Mouse (Mus musculus) kidney, embryonic 15.5 days (tissue): Measurements from ENCODE around the gene Pacs2. TPM values are rescaled to one million over a fixed set of nuclear protein-coding genes. Genes with fewer than 3 reads are reported as not detected.
A peak's percentile ranks its signal among the peaks of the same experiment; 100 is the strongest.

ENCODE experiments used
- ATAC-seq: fragments of 200-750 bp; cut with Nextera tagmentation; replicated peaks from 2 replicates; pipeline ENCODE4 v1.8.0; 2017; ENCODE audit warnings: moderate TSS enrichment; ENCODE audit not compliant: low FRiP score
- H3K27ac ChIP-seq: fragments of 300-500 bp; sonication (generic); 2 replicates; pipeline ENCODE4 v1.5.1; 2015; ENCODE audit warnings: mild to moderate bottlenecking, inconsistent platforms
- H3K27me3 ChIP-seq: fragments of 300-500 bp; sonication (generic); 2 replicates; pipeline ENCODE4 v1.6.1; 2015; ENCODE audit warnings: inconsistent platforms
- H3K36me3 ChIP-seq: fragments of 300-500 bp; sonication (generic); 2 replicates; pipeline ENCODE4 v1.6.1; 2015; ENCODE audit warnings: inconsistent platforms
- H3K4me1 ChIP-seq: fragments of 300-500 bp; sonication (generic); 2 replicates; pipeline ENCODE4 v1.6.1; 2015; ENCODE audit warnings: inconsistent platforms
- H3K4me2 ChIP-seq: fragments of 300-500 bp; sonication (generic); 2 replicates; pipeline ENCODE4 v1.6.1; 2015; ENCODE audit warnings: moderate library complexity, mild to moderate bottlenecking, inconsistent platforms
- H3K4me3 ChIP-seq: fragments of 300-500 bp; sonication (generic); replicated peaks from 2 replicates; pipeline ENCODE4 v1.5.1; 2015; ENCODE audit warnings: mild to moderate bottlenecking, inconsistent platforms
- H3K9ac ChIP-seq: fragments of 300-500 bp; sonication (generic); 2 replicates; pipeline ENCODE4 v1.6.1; 2015; ENCODE audit warnings: mild to moderate bottlenecking, inconsistent platforms
- H3K9me3 ChIP-seq: fragments of 300-500 bp; sonication (generic); replicated peaks from 2 replicates; pipeline ENCODE4 v1.6.1; 2016; ENCODE audit warnings: inconsistent platforms
- WGBS: fragments of 180-500 bp; shearing (Covaris S2); methylation state at CpG from one replicate; pipeline ENCODE4 v1.1.7; 2015; ENCODE audit warnings: mixed read lengths; 5-methylcytosine and 5-hydroxymethylcytosine counted together
- polyA plus RNA-seq: library from polyadenylated mRNA; unstranded; fragments of >200 nt; fragmentation: Nextera tagmentation; extraction: Ambion mirVana; gene quantifications from 2 replicates; pipeline ENCODE4 v1.2.1, GENCODE M21; 2015

Gene Pacs2
- polyA plus RNA-seq, 1 experiment from 2014 or later: 14.3 TPM

DNA sequence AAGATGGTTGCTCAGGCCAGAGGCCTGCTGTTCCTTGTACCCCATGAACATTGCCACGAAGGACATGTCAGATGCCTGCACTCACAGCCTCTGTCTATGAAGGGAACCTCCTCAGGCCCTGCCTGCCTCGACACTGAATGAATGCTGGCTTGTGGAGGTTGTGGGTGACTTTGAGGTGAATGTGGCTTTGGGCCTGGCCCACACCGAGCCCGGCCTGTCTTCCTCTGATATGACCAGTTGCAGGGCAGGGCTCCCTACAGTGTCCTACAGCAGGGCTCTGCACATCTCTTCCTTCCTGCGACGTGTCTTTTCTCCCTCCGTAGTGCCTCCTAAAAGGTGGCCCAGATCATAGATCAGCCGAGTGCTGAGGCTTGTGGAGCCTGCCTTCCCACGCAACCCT is 16.7 kb downstream of the Pacs2 start:
- WGBS: 85% methylated on average over 9 of the region's 9 CpGs
- ATAC-seq: no peak
- H3K36me3 ChIP-seq: peaks cover under 1% of the 10 kb centered on the region; the same call in 1 of the 2 replicates

DNA sequence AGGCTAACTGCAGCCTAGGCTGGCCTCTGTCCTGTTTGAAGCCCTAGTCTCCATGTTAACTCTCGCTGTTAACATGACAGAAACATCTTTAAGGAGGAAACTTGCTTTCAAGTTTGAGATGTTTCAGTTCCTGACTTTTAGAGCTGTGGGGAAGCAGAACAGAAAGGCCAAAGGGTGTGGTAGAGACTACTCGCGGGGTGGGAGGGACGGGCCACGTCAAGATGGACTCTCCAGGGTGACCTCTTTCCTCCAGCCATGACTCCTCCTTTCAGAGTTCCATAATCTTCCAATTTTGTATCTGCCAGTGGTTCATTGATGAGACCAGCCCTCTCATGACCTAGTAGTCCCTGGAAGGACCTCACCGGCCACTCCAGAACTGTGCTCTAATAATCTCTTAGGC is 17.1 kb downstream of the Pacs2 start:
- no peak overlapping the region for H3K4me2 ChIP-seq
- no peaks in the 10 kb centered on the region for H3K27me3 ChIP-seq
- peaks cover 59% of the 10 kb centered on the region for H3K4me1 ChIP-seq
- no peak overlapping the region for H3K27ac ChIP-seq
- ATAC-seq: no peak
- no peak overlapping the region for H3K9ac ChIP-seq
- no peaks in the 10 kb centered on the region for H3K36me3 ChIP-seq
- 90% methylated on average over 6 of the region's 6 CpGs for WGBS
- H3K4me3 ChIP-seq: no peak overlapping the region
- H3K9me3 ChIP-seq: no peaks in the 10 kb centered on the region

More for the DNA sequence above, 16.7 kb downstream of the Pacs2 start:
- Histone ChIP-seq H3K9ac (no peak overlapping the region), H3K4me2 (no peak overlapping the region), H3K9me3 (no peaks in the 10 kb centered on the region), H3K4me1 (peaks cover 59% of the 10 kb centered on the region), H3K4me3 (no peak overlapping the region), H3K27me3 (no peaks in the 10 kb centered on the region), H3K27ac (no peak overlapping the region)

DNA sequence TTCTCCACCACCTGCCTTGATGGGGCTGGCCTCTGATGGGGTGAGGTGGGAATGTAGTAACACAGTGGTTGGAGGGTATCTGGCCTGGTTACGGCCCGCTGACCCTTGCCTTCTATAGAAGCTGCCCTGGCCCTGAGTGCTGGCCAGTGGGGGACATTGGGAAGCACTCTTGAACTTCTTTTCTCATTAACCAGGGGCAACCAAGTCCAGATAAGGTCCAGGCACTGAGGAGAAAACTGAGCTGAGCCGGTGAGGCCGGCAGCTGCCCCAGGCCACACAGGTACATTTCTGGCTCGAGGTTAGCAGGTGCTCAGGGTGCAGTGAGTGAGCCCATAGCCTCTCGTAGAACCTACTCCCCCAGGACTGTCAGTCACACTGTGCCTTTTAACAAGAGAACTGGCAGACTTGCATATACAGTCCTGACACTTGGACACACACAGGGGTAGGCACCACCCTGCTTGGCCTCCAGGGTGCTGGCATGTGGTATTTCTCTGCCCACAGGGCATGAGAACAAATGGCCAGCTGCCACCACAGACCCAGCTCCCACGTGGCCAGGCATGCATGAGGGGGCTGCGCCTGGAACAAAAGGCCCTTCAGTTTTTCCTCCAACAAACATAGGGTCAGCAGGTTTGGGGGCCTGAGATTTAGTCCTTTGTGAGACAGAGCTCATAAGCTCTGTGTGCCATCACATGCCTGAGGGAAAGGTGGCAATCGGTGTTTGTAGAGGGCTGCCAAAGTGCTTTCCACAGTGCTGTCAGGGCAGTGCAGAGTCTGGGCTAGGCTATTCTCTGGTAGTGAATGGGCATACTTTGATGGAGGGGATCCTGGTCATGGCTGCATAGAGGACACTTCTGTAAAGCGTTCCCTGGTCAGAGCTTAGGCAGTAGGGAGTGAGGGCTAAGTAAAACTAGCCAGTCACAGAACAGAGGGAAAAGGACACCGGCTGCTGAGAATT is 18.3 kb downstream of the Pacs2 start:
- WGBS: 54% methylated on average over 11 of the region's 11 CpGs
- H3K4me1 ChIP-seq: peaks cover 59% of the 10 kb centered on the region
- no peaks in the 10 kb centered on the region for H3K9me3 ChIP-seq
- H3K27me3 ChIP-seq: no peaks in the 10 kb centered on the region
- 0 out of 2 replicates have a peak overlapping the region, but pooled peaks have one; percentile 15 for H3K9ac ChIP-seq
- peak; percentile 69 for ATAC-seq
- H3K27ac ChIP-seq: peak overlapping the region; percentile 78
- H3K4me2 ChIP-seq: no peak overlapping the region
- no peaks in the 10 kb centered on the region for H3K36me3 ChIP-seq
- no peak overlapping the region for H3K4me3 ChIP-seq

DNA sequence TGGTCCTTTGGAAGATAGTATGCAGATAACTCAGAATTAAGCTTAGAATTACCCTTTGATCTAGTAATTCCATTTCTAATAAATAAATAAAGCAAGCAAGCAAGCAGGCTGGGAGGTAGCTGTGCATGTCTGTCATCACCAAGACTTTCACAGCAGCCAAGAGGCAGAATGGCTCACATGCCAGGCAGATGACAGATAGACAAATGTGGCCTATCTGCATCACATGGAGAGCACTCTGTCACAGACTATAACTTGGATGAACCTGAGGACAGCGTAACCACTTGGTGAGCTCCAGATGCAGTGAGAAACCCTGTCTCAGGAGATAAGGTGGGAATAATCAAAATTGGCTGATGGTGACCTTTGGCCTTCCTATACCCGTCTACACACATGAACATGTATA is 20.8 kb downstream of the Pacs2 start:
- peaks cover 40% of the 10 kb centered on the region for H3K4me1 ChIP-seq
- H3K4me2 ChIP-seq: no peak overlapping the region

DNA sequence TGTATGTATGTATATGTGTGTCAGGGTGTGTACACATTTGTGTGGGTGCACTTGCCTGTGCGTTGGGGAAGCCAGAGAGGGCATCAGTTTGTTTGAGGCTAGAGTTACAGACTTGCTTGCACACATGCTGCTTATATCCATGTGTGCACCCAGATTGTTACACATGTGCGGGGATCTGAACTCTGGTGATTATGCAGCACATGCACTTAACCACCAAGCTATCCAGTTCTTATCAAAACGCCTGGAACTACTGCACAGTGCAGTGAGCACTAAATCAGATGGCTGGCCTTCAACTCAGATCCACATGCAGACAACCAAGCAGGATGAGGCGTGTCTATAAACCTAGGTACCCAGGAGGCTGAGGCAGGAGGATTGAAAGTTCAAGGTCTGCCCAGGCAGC is 22.7 kb downstream of the Pacs2 start:
- no peak for ATAC-seq
- H3K4me2 ChIP-seq: no peak overlapping the region
- H3K27ac ChIP-seq: no peak overlapping the region
- no peaks in the 10 kb centered on the region for H3K27me3 ChIP-seq
- H3K9ac ChIP-seq: no peak overlapping the region
- 82% methylated on average over 4 of the region's 4 CpGs for WGBS
- H3K4me1 ChIP-seq: peaks cover 23% of the 10 kb centered on the region
- no peak overlapping the region for H3K4me3 ChIP-seq
- no peaks in the 10 kb centered on the region for H3K36me3 ChIP-seq
- no peaks in the 10 kb centered on the region for H3K9me3 ChIP-seq

More for the DNA sequence above, 20.8 kb downstream of the Pacs2 start:
- H3K4me3 ChIP-seq: no peak overlapping the region
- 79% methylated on average over 2 of the region's 2 CpGs for WGBS
- no peak overlapping the region for H3K9ac ChIP-seq
- H3K36me3 ChIP-seq: no peaks in the 10 kb centered on the region
- H3K27ac ChIP-seq: no peak overlapping the region
- H3K9me3 ChIP-seq: no peaks in the 10 kb centered on the region
- ATAC-seq: no peak
- H3K27me3 ChIP-seq: no peaks in the 10 kb centered on the region

DNA sequence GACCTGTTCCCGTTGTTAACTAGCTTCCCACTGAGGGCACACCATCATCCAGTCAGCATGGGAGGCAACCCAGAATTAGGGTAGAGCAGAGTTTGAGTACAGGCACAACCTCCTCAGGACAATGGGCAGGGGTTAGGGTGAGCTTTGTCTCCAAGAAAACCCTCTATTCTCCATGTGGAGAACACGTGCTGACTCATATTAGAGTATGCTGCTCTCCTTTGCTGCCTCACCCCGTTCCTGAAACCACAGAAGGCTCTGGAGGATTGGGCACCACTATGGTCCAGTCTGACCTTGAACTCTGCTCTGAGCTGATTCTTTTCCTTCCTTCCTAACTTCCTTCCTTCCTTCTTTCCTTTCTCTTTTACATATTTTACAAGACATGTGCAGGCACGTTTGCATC is 24.1 kb downstream of the Pacs2 start:
- Histone ChIP-seq H3K27me3 (no peaks in the 10 kb centered on the region), H3K9ac (no peak overlapping the region), H3K9me3 (no peaks in the 10 kb centered on the region), H3K4me1 (peaks cover 8% of the 10 kb centered on the region), H3K4me3 (no peak overlapping the region), H3K4me2 (no peak overlapping the region), H3K27ac (no peak overlapping the region), H3K36me3 (no peaks in the 10 kb centered on the region)
- WGBS: 87% methylated on average over 4 of the region's 4 CpGs
- ATAC-seq: no peak

DNA sequence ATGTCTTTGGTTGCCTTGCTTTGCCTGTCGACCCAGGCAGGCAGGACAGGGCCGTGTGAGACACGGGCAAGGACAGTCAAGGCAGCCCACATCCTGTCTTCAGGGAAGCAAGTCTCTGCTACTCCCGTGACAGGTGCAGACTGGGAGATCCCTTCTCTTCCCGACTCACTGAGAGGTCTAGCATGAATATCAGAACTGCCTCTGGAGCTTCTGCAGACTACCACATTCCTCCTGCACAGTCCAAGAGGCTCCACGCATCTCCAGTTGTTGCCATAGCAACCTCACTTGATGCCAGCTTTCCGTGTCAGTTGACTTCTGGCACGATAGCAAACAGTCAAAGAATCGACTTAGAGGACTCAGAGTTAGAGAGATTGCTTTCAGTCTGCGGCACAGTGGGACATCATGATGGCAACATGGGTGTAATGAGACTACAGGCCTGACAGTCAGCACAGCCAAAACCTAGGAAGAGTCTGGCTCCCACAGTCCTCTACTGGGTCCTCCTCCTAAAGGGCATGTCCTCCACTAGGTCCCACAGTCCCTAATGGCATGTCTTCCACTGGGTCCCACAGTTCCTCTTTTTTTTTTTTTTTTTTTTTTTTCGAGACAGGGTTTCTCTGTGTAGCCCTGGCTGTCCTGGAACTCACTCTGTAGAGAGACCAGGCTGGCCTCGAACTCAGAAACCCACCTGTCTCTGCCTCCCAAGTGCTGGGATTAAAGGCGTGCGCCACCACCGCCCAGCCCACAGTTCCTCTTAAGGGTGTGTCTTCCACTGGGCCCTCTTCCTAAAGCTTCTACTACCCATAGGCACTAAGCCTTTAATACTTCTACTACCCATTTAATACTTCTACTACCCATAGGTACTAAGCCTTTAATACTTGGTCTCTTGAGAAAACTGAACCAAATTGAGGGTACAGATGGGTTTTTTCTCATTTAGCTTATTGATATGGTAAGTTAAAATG is 27.5 kb downstream of the Pacs2 start:
- H3K4me3 ChIP-seq: no peak overlapping the region
- H3K27me3 ChIP-seq: no peaks in the 10 kb centered on the region
- H3K27ac ChIP-seq: no peak overlapping the region
- no peak overlapping the region for H3K4me2 ChIP-seq
- no peaks in the 10 kb centered on the region for H3K9me3 ChIP-seq
- H3K9ac ChIP-seq: no peak overlapping the region
- no peaks in the 10 kb centered on the region for H3K4me1 ChIP-seq
- ATAC-seq: no peak
- H3K36me3 ChIP-seq: peaks cover 13% of the 10 kb centered on the region
- WGBS: 72% methylated on average over 15 of the region's 15 CpGs

DNA sequence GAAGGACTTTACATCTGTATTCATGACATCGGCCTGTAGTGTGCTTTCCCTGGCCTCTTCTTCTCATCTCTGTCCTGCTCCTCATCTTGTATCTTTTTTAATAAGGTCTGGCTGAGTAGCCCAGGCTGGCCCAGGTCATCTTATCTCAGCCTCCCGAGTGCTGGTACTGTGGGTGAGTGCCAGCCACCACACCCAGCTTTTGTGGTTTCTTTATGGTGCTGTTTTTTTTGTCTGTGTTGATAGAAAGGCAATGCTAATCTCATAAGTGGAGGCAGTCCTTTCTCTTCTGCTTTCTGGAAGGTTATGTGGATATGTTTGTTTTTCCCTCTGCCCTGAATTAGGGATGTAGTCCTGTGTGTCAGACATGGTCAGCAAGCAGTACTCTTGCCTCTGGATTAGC is 28.2 kb downstream of the Pacs2 start:
- Histone ChIP-seq H3K4me3 (no peak overlapping the region), H3K27me3 (no peaks in the 10 kb centered on the region), H3K4me2 (no peak overlapping the region), H3K9ac (no peak overlapping the region), H3K9me3 (no peaks in the 10 kb centered on the region), H3K4me1 (no peaks in the 10 kb centered on the region), H3K36me3 (peaks cover 13% of the 10 kb centered on the region), H3K27ac (no peak overlapping the region)
- ATAC-seq: no peak
- 89% methylated on average over 2 of the region's 2 CpGs for WGBS

DNA sequence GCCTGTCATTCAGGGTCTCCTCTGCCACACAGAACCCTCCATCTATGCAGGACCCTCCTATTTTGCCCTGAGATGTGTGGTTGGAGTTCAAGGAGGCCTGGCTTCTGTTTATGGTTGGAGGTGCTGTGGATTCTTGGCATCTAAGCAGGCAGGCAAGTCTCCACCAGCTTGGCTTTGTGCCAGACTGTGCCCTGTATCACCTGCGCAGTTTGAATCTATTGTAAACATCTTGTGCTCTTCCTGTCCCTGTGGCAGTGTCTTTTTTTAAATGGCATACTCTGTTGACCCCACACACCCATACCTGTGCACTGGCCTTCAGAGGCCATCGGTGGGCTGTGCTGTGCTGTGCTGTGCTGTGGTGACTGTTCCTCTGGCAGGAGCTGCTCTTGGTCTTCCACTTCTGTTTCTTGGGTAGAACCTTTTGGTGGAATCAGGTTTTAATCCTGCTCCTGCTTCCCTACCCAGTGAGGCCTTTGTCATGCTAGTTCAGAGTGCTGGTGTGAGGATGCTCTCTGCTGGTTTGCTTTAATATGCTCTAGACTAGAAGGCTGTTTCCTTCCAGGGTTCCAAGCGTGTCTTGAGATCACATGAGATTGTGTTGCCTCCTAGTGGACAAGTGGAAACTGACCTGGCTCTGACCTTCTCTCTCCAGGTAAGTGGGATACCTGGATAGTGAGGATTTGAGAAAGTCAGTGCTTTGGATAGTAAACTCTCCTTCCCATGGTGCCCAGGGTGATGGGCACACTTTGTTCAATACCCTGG is 30.8 kb downstream of the Pacs2 start:
- 79% methylated on average over 3 of the region's 3 CpGs for WGBS

DNA sequence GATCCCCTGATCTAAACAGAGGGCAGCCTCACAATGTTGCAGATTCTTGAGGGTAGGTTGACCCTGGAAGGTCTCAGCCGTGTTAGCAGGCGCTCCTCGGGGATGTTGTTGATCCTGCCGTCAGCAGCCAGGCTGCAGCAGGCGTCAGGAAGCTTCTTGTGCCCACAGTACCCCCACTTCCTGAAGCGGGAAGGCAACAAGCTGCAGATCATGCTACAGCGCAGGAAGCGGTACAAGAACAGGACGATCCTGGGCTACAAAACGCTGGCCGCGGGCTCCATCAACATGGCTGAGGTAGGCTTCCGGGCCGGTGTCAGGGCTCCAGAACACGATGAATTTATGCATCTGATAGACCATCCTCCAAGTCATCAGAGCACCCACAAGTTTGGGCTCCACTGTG is 32.6 kb downstream of the Pacs2 start:
- Histone ChIP-seq H3K9me3 (no peaks in the 10 kb centered on the region), H3K4me1 (peaks cover 9% of the 10 kb centered on the region), H3K36me3 (peaks cover 48% of the 10 kb centered on the region), H3K4me2 (no peak overlapping the region), H3K27me3 (no peaks in the 10 kb centered on the region), H3K9ac (no peak overlapping the region), H3K4me3 (no peak overlapping the region), H3K27ac (no peak overlapping the region)
- no peak for ATAC-seq
- WGBS: 89% methylated on average over 15 of the region's 15 CpGs

More for the DNA sequence above, 30.8 kb downstream of the Pacs2 start:
- ATAC-seq: no peak
- no peak overlapping the region for H3K4me2 ChIP-seq
- H3K27me3 ChIP-seq: no peaks in the 10 kb centered on the region
- H3K9ac ChIP-seq: no peak overlapping the region
- no peak overlapping the region for H3K4me3 ChIP-seq
- H3K36me3 ChIP-seq: peaks cover 32% of the 10 kb centered on the region
- H3K9me3 ChIP-seq: no peaks in the 10 kb centered on the region
- H3K4me1 ChIP-seq: no peaks in the 10 kb centered on the region
- no peak overlapping the region for H3K27ac ChIP-seq

DNA sequence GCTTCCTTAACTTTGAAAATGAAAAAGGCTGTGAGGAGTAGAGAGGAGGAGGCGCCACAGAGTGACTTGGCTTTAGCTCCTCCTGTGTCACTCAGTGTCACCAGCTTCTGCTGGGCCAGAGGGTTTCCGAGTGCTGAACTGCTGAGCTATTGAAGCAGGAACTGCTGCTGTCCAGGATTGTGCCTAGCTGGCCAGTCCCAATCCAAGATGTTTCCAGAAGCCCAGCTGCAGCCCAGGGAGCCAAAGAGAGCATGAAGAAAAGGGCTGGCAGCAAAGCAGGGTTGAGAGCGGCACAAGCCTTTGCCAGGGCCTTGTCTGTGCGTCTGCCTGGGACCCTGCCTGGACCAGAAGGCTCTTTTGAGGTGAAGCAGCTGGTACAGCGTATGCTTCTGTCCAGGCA is 33.8 kb downstream of the Pacs2 start:
- Histone ChIP-seq H3K27me3 (no peaks in the 10 kb centered on the region), H3K9ac (no peak overlapping the region), H3K27ac (no peak overlapping the region), H3K36me3 (peaks cover 58% of the 10 kb centered on the region), H3K4me1 (peaks cover 9% of the 10 kb centered on the region), H3K9me3 (no peaks in the 10 kb centered on the region), H3K4me3 (no peak overlapping the region), H3K4me2 (no peak overlapping the region)
- ATAC-seq: no peak
- 88% methylated on average over 5 of the region's 5 CpGs for WGBS
